Mouse (Mus musculus): ENCODE results near the gene B4galt7.

GRCm38 (mm10) chr13:55578086-55578485, 21.6 kb upstream of the B4galt7 start:
- no peak for TF ChIP-seq POLR2A (IDR thresholded peaks at IDR 0.05; ENCODE audit: borderline replicate concordance, extremely low read depth, low read depth, low read length)
- no peak for TF ChIP-seq CTCF (IDR thresholded peaks at IDR 0.05; ENCODE audit: insufficient read depth, low read length)
